Mouse (Mus musculus): ENCODE data around the gene Ykt6.

DNA sequence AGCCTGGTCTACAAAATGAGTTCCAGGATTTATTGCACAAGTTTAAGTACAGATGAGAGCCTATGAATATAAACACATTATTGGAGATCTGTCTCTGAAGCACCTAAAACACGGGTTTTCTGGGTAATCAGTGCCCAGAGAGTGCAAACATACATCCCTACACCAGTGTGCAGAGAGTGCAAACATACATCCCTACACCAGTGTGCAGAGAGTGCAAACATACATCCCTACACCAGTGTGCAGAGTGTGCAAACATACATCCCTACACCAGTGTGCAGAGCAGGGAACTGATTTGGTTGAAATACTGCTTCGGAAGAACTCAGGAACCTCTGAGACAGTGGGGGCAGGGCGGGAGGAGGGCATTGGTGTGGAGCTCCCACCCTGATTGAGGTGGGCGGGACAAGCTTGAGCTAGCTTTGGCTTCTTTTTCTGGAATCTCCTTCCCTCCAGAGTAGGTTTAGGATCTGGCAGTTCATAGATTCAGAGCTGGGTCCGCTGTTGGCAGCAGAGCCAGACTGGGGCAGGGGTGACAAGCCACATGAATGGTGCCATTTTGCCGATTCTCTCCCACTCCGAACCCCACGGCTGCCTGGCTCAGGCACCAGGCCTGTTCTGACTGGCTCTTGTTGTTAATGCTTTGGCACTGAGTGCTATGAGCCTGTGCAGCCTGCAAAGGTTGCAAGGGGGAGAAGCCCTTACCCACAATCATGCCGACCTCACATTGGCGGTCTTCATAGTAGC is 49.5 kb upstream of the Ykt6 start:
- TF ChIP-seq CTCF (IDR thresholded peaks at IDR 0.05) (no peak), EP300 (IDR thresholded peaks at IDR 0.05) (no peak)
